Mouse (Mus musculus) left cerebral cortex, adult 11 months (tissue): ENCODE results near the gene Lilrb4a.
"Not testable (repeated sequence)": the region's sequence is repeated elsewhere in the genome, so short reads cannot be mapped to it uniquely, and the experiment has no call there.

Source experiments
- DNase-seq: peaks from one replicate; pipeline ENCODE4 v3.0.0; 2022; ENCODE audit warnings: low spot score

Gene Lilrb4a

DNA sequence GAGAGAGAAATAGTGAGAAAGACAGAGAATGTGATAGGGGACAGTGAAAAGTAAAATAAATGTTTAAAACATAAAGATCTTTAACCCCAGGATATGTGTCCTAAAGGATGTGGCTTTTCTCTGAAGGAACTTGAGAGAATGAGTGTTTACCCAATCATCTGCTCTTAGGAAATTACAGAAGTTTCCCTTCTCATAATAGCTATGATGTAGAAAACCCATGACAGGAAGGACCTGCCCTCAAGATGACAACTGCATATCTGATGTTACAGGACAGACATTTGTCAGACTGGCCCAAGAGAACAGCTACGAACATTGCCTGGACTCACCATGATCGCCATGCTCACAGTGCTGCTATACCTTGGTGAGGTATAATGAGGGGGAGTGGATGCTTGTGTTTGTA, at the start of gene Lilrb4a:
Gene Lilrb4a (plus strand): TSS at position 266 of the 400 bp plus-strand sequence.
- DNase-seq = not testable (repeated sequence)

DNA sequence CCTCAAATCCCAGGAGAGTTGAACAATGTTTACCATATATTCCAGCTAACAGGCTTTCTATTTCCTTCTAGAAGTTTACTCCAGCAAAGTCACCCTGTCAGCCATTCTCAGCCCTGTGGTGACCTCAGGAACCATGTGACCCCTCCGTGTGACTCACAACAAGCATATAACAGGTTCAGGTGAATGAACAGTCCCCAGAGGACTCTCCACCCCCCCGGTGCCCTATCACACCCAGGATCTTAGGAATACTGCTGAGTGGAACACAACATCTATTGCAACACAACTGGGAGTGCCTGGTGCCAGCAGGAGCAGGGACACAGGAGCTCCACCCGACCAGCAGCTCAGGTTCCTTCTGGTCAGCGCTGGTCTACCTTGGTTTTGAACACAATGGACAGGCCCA, 39.1 kb upstream of the Lilrb4a start:
- no peak for DNase-seq

DNA sequence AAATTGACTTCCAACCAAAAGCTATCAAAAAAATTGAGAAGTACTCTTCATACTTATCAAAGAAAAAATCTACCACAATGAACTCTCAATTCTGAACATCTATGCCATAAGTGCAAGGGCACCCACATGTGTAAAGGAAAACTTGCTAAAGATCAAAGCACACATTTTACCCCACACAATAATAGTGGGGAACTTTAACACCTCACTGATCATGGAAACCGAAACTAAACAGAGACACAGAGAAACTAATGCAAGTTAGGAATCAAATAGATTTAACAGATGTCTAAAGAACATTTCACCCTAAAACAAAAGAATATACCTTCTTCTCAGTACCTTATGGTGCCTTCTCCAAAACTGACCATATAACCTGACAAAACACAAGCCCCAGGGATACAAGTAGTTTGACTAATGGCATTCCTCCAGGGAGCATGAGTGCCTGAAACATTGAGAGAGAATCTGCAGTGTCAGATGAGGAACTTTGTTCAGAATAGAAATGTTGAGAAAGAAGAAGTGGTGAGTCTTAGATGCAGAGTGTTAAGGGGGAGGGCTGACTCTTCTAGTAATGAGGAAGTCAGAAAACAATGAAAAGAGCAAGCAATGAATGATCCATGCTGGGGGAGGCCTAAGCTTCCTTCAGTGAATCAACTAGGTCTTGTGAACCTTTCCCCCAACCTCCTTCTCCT, 37.0 kb upstream of the Lilrb4a start:
- no peak for DNase-seq

DNA sequence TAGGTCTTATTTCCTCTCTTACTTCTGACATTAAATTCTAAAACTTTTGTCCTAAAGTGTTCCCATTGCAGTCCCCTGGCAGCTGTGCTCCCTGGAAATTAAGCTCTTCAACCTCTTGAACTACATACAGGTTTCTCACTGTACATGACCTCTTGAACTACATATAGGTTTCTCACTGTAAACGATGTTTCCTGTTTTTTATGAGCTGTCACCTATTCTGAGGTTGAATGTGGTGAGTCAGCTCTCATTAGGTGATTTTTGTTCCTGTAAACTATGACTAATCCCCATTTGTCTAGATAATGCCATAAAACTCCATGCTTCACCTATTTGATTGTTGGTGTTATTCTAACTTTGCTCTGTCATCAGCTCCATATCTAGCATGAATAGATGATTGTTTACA, 36.4 kb upstream of the Lilrb4a start:
- DNase-seq = no peak

DNA sequence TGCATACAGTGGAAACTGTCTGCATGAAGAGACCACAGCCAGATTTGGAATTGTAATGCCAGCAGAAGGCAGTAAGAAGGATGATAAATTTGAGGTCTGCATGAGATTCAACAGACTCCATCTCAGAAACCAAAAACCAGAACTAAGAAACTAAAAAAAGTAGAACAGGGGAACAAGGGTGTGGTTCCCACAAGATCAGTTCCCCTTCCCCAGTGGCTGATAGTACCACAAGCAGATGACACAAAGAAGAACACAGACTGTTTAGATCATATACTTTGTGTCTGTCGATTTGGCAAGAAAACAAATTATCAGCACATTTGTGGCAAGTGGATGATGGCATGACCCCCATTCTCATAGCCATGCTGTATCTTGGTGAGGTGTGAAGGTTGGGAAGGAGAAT, 35.0 kb upstream of the Lilrb4a start:
- DNase-seq = no peak

DNA sequence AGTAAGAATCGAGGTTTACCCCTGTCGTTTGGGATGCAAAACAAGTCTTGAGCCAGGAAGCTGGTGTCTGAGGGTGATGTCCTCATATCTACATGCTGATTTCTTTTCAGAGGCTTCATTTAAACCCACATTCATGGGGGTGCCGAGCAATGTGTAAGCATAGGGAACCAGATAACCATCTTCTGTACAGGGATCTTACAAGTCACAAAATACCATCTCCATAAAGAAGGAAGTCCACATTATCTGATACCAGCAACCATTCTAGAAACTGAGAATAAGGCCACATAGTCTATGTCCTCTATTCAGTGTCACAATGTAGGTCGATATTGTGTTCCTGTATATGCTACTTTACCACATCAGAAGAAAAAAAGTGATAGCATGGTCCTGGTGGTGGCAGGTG, 34.4 kb upstream of the Lilrb4a start:
- DNase-seq = no peak

DNA sequence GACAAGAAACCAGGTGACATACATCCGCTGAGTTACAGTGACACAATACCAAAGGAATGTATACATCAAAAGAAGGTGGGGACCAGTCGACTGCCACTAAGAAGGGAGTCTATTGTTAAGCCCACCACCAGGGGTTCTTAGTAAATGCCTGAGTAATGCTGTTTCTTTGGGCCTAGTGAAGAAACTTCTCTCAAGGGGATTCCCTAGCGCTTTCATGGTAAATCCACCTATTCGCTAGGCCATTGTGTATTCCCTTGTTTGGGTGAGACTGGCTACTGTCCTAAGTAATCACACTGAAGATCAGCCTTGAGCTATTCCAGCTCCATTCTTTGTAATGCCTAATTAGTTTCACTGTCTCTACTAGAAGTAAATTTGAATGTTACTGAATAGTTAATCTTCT, 27.0 kb upstream of the Lilrb4a start:
- not testable (repeated sequence) for DNase-seq

DNA sequence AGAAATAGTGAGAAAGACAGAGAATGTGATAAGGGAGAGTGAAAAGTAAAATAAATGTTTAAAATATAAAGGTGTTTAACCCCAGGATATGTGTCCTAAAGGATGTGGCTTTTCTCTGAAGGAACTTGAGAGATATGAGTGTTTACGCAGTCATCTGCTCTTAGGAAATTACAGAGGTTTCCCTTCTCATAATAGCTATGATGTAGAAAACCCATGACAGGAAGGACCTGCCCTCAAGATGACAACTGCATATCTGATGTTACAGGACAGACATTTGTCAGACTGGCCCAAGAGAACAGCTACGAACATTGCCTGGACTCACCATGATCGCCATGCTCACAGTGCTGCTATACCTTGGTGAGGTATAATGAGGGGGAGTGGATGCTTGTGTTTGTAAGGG, 10.4 kb upstream of the Lilrb4a start, which contains the start of the genes Gm49339 and Lilr4b:
Gene Gm49339 (plus strand): TSS at position 216 of the 400 bp plus-strand sequence.
Gene Lilr4b (plus strand): TSS at position 236 of the 400 bp plus-strand sequence.
- DNase-seq = not testable (repeated sequence)

DNA sequence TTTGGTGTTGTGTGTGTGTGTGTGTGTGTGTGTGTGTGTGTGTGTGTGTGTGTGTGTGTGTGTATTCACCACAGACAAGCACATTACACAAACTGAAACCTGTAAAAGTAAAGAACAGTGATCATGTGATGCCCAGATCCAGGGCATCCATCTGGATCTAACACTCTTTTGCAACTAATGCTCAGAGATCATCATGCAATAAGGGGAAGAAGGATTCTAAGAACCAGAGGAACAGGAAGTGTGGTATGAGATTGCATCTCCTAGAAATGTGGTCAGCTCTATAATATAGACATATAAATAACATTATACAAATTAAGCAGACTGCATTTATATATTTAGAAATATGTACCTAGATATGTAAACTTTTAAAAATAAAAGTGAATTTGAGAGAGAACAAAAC, 29.3 kb downstream of the Lilrb4a start:
- DNase-seq = no peak

DNA sequence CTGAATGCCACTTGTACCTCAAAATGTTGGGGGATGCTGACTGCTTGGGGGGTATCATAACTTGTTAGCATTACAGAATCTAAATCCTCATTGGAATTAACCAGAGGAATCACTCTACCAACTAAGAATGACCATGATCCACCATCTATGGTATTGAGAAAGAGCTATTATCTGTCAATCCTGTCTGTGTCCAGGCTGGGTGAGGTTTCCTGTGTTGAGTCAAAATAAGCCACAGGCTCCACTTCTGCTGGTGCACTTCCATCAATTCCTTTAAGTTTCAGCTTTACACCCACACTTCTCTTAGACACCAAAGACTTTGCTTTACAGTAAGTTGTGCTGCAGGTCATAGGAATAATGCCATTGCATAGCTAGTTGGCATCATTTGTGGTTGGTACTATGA, 30.7 kb downstream of the Lilrb4a start:
- DNase-seq = no peak

DNA sequence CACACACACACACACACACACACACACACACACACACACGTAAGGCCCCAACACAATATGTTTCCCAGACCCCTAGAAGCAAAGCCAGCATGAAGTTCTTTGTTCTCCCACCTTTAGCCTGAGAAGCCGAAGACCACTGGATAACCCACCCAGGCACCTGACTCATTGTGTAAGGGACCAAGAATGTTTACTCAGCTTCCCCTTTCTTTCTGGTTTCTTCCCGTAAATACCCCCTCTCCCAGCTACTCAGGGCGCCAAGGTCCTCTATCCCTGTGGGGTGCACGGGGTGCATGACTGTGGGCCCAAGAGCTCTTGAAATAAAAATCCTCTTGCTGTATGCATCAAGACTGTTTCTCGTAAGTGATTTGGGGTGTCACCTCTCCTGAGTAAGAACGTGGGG, 35.3 kb downstream of the Lilrb4a start:
- DNase-seq = no peak

DNA sequence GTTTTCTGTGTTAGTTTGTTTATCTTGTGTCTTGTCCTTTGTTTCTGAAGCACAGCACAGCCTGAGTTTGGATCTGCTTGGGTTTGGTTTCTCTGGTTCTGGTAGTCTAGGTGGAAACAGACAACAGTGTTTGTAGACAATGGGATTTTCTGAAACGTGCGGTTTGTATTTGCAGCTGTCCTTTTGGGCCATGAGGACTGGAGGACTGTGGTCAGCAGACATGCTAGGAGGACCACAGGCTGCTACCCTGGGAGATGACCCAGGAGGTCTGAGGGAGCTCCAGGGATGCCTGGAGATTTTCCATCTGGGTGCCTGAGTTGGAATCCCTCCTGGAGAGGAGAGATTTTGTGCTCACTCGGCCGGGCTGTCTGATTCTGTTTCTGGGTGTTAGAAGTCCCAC, 35.9 kb downstream of the Lilrb4a start:
- DNase-seq = no peak

DNA sequence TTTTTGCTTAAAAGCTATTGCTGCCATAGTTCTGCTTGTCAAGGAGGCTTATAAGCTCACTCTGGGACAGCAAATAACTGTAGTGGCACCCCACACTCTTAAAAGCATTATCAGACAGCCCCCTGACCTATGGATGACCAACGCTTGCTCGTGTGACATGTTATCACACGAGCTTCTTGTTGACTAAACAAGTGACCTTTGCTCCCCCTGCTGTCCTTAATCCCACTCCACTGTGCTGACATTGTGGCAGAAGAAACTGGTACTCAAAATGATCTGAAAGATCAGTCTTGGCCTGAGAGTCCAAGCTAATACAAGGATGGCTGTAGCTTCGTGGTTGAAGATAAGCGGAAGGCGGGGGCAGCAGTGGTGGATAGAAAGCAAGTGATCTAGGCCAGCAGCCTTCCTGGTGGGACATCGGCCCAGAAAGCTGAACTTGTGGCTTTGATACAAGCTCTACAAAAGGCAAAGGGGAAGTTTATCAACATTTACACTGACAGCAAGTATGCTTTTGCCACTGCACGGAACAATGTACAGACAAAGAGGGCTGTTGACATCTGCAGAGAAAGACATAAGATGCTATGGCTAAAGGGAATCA, 38.2 kb downstream of the Lilrb4a start:
- no peak for DNase-seq

DNA sequence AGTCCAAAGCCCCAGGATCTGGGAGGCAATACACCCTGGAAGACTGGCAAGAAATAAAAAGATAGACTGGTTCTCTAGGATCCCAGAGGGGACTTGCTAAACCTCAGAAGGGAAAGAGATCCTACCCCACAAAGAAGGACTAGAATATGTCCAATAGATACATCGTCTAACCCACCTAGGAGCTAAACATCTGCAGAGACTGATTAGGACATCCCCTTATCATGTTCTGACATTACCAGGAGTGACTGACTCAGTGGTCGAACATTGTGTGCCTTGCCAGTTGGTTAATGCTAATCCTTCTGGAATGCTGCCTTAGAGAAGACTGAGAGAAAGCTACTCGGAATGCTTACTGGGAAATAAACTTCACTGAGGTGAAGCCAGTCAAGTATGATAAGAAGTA, 38.7 kb downstream of the Lilrb4a start:
- DNase-seq = no peak

DNA sequence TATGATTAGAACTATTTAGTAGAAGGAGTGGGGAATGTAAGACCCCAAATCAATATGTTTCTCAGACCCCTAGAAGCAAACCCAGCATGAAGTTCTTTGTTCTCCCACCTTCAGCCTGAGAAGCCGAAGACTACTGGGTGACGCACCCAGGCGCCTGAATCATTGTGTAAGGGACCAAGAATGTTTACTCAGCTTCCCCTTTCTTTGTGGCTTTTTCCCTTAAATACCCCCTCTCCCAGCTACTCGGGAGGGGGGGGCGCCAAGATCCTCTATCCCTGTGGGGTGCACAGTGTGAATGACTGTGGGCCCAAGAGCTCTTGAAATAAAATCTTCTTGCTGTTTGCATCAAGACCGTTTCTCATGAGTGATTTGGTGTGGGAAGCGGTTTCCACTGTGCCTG, 40.1 kb downstream of the Lilrb4a start:
- no peak for DNase-seq
